Mouse (Mus musculus): Measurements from ENCODE around the gene Unk.
"Not testable (repeated sequence)": the region's sequence is repeated elsewhere in the genome, so short reads cannot be mapped to it uniquely, and the experiment has no call there.

Gene Unk

GRCm38 (mm10) chr11:116010146-116010545, 20.0 kb upstream of the Unk start:
- no peak for DNase-seq (ENCODE audit: extremely low read depth, low read depth, low spot score)

- DNase-seq (ENCODE audit: extremely low read depth, low read depth, low spot score), result no peak
Observed at GRCm38 (mm10) chr11:116010948-116011347, 19.2 kb upstream of the Unk start.

GRCm38 (mm10) chr11:116011529-116012261, 18.4 kb upstream of the Unk start:
- DNase-seq (ENCODE audit: extremely low read depth, low read depth, low spot score), result no peak

GRCm38 (mm10) chr11:116012262-116012947, 17.7 kb upstream of the Unk start, which contains the start of gene Galk1:
Gene Galk1, minus strand, starts transcription at chr11:116012719.
- no peak for DNase-seq (ENCODE audit: extremely low read depth, low read depth, low spot score)

GRCm38 (mm10) chr11:116014821-116015220, 15.3 kb upstream of the Unk start:
- DNase-seq (ENCODE audit: extremely low read depth, low read depth, low spot score), result no peak

- no peak for DNase-seq (ENCODE audit: extremely low read depth, low read depth, low spot score)
Observed at GRCm38 (mm10) chr11:116018106-116018505, 12.0 kb upstream of the Unk start.

- DNase-seq (ENCODE audit: extremely low read depth, low read depth, low spot score), result not testable (repeated sequence)
Observed at GRCm38 (mm10) chr11:116018867-116019266, 11.3 kb upstream of the Unk start.

GRCm38 (mm10) chr11:116019360-116019791, 10.7 kb upstream of the Unk start:
- DNase-seq (ENCODE audit: extremely low read depth, low read depth, low spot score), result no peak

- no peak for DNase-seq (ENCODE audit: extremely low read depth, low read depth, low spot score)
Observed at GRCm38 (mm10) chr11:116019976-116020411, 10.1 kb upstream of the Unk start.

GRCm38 (mm10) chr11:116020519-116020922, 9.6 kb upstream of the Unk start:
- DNase-seq (ENCODE audit: extremely low read depth, low read depth, low spot score), result no peak

- DNase-seq (ENCODE audit: extremely low read depth, low read depth, low spot score), result no peak
Observed at GRCm38 (mm10) chr11:116021328-116022220, 8.5 kb upstream of the Unk start.

GRCm38 (mm10) chr11:116022256-116022780, 7.8 kb upstream of the Unk start:
- DNase-seq (ENCODE audit: extremely low read depth, low read depth, low spot score), result no peak

GRCm38 (mm10) chr11:116023074-116023770, 6.9 kb upstream of the Unk start:
- not testable (repeated sequence) for DNase-seq (ENCODE audit: extremely low read depth, low read depth, low spot score)

- no peak for DNase-seq (ENCODE audit: extremely low read depth, low read depth, low spot score)
Observed at GRCm38 (mm10) chr11:116023771-116024355, 6.3 kb upstream of the Unk start.

GRCm38 (mm10) chr11:116024356-116024808, 5.7 kb upstream of the Unk start:
- DNase-seq (ENCODE audit: extremely low read depth, low read depth, low spot score), result peak; percentile 96

GRCm38 (mm10) chr11:116025056-116025845, 4.9 kb upstream of the Unk start:
- DNase-seq (ENCODE audit: extremely low read depth, low read depth, low spot score), result no peak

GRCm38 (mm10) chr11:116027756-116028155, 2.4 kb upstream of the Unk start, which contains the start of gene H3f3b:
Gene H3f3b, minus strand, starts transcription at chr11:116027962.
- DNase-seq (ENCODE audit: extremely low read depth, low read depth, low spot score), result no peak

- DNase-seq (ENCODE audit: extremely low read depth, low read depth, low spot score), result no peak
Observed at GRCm38 (mm10) chr11:116028177-116028865, 1.8 kb upstream of the Unk start.

Data from fat pad, adult 2 months (tissue).